Mouse (Mus musculus) limb, embryonic 12.5 days (tissue): ENCODE results near the gene Bud31. TPM values are rescaled to one million over a fixed set of nuclear protein-coding genes. Genes with fewer than 3 reads are reported as not detected.
A peak's percentile ranks its signal among the peaks of the same experiment; 100 is the strongest.

Experiments
- ATAC-seq: fragments of 200-750 bp; cut with Nextera tagmentation; 2 replicates; pipeline ENCODE4 v1.8.0; 2017; ENCODE audit warnings: low read depth, moderate TSS enrichment; ENCODE audit not compliant: insufficient number of reproducible peaks, insufficient read depth, low FRiP score, low TSS enrichment
- H3K27ac ChIP-seq: fragments of 300-500 bp; sonication (generic); 2 replicates; pipeline ENCODE4 v1.5.1; 2016; ENCODE audit warnings: mild to moderate bottlenecking, moderate library complexity
- H3K27me3 ChIP-seq: fragments of 300-500 bp; sonication (generic); 2 replicates; pipeline ENCODE4 v1.6.1; 2016; ENCODE audit warnings: mild to moderate bottlenecking, moderate library complexity
- H3K36me3 ChIP-seq: fragments of 300-500 bp; sonication (generic); 2 replicates; pipeline ENCODE4 v1.6.1; 2016; ENCODE audit warnings: mild to moderate bottlenecking, moderate library complexity
- H3K4me1 ChIP-seq: fragments of 300-500 bp; sonication (generic); replicated peaks from 2 replicates; pipeline ENCODE4 v1.6.1; 2016
- H3K4me2 ChIP-seq: fragments of 300-500 bp; sonication (generic); 2 replicates; pipeline ENCODE4 v1.6.1; 2016; ENCODE audit warnings: mild to moderate bottlenecking, moderate library complexity
- H3K4me3 ChIP-seq: fragments of 300-500 bp; sonication (generic); replicated peaks from 2 replicates; pipeline ENCODE4 v1.5.1; 2016; ENCODE audit warnings: mild to moderate bottlenecking
- H3K9ac ChIP-seq: fragments of 300-500 bp; sonication (generic); replicated peaks from 2 replicates; pipeline ENCODE4 v1.6.1; 2016; ENCODE audit warnings: mild to moderate bottlenecking, moderate library complexity
- H3K9me3 ChIP-seq: fragments of 300-500 bp; sonication (generic); 2 replicates; pipeline ENCODE4 v1.6.1; 2016; ENCODE audit warnings: mild to moderate bottlenecking, moderate library complexity
- WGBS: fragments of 180-500 bp; shearing (Covaris S2); methylation state at CpG from one replicate; pipeline ENCODE4 v1.1.7; 2016; 5-methylcytosine and 5-hydroxymethylcytosine counted together
- polyA plus RNA-seq: library from polyadenylated mRNA; unstranded; fragments of >200 nt; fragmentation: Nextera tagmentation; extraction: Ambion mirVana; gene quantifications from 2 replicates; pipeline ENCODE4 v1.2.1, GENCODE M21; 2016

Bud31 gene
- polyA plus RNA-seq, 1 experiment from 2014 or later = 250 TPM

DNA sequence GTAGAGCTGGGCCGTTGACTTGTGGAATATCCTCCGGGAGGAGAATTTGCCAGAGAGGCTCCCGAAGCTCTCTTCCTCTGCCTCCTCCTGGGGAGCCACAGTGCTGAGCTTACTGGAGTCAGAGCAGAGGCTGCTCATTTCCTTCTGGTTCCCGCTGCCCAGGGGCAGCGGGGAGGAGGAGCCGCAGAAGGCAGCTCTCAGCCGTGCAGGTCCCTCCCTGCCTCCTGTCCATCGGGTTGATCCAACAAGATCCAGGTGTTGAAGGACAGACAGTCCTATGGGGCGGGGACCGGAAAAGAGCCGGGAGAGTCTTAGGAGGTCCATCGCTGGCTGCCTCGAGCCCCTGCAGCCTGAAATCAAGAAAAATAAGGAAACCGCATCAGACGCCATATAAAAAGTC is 25.0 kb downstream of the Bud31 start:
- Histone ChIP-seq H3K4me2 (no peak overlapping the region), H3K27ac (no peak overlapping the region), H3K4me3 (no peak overlapping the region), H3K4me1 (peaks cover 23% of the 10 kb centered on the region), H3K9me3 (no peaks in the 10 kb centered on the region), H3K36me3 (peaks cover 51% of the 10 kb centered on the region), H3K27me3 (no peaks in the 10 kb centered on the region), H3K9ac (0 out of 2 replicates have a peak overlapping the region, but pooled peaks have one; percentile 8)
- WGBS = 82% methylated on average over 15 of the region's 15 CpGs
- no peak for ATAC-seq

DNA sequence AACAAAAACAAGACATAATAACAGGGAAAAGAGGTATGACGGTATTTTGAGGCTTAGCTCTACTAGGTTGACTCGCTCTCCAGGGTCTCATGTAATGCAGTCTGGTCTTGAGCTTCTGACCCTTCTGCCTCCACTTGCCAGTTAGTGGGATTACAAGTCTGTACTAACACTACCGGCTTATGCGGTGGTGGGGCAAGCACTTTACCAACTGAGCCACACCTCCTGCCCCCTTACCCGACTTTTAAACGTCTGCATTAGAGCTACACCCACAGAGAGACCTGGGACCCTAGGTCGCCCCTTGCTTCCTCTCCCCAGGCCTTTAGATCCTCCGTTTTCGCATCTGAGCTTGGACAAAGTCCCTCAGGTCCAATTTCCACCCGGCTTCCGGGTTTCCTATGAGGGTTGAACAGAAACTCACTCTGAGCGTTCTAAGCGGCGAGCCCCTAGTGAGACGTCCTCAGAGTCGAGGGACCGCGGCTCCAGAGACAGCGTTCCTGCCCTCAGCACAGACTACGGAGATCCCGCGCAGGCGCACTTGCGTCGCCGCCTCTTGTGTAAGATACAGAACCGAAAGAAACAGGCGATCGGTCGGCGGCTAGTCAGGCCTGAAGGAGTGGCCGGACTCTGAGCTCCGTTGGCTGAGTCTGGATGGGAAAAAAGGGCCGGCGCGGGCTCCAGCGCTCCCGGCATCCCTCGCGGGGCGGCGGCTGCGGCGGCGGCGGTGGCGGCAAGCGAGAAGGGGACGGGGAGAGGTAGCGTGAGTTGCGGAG is 26.6 kb downstream of the Bud31 start, which contains the start of the genes Ptcd1 and Cpsf4:
Gene Ptcd1 (minus strand): TSS at position 573 of the 770 bp plus-strand sequence.
Gene Cpsf4 (plus strand): TSS at position 678 of the 770 bp plus-strand sequence.
- Histone ChIP-seq H3K4me1 (peaks cover 23% of the 10 kb centered on the region), H3K4me3 (peak within 1 kb of the TSS; percentile 95), H3K9ac (peak within 1 kb of the TSS; percentile 92), H3K9me3 (no peaks in the 10 kb centered on the region), H3K27me3 (no peaks in the 10 kb centered on the region), H3K4me2 (peak within 1 kb of the TSS; percentile 91), H3K27ac (peak within 1 kb of the TSS; percentile 86), H3K36me3 (peaks cover 51% of the 10 kb centered on the region)
- WGBS = under 1% methylated on average over 51 of the region's 51 CpGs
- ATAC-seq = peak; percentile 94

DNA sequence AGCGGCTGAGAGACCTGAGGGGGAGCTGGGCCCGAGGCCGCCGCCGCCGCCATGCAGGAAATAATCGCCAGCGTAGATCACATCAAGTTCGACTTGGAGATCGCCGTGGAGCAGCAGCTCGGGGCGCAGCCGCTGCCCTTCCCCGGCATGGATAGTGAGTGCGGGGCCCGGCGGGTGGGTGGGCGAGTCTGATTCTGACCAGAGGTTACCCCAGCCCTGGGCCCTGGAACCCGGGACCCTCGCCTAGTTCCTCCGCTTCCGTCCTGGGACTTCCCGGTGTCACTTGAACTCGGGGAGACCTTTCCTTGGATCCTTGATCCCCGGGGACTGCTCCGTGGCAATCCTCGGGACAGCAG is 27.1 kb downstream of the Bud31 start:
- peaks cover 23% of the 10 kb centered on the region for H3K4me1 ChIP-seq
- H3K27me3 ChIP-seq = no peaks in the 10 kb centered on the region
- peak overlapping the region; percentile 86 for H3K27ac ChIP-seq
- no peaks in the 10 kb centered on the region for H3K9me3 ChIP-seq
- peak overlapping the region; percentile 95 for H3K4me3 ChIP-seq
- peaks cover 52% of the 10 kb centered on the region for H3K36me3 ChIP-seq
- 1% methylated on average over 28 of the region's 28 CpGs for WGBS
- H3K9ac ChIP-seq = peak overlapping the region; percentile 92
- ATAC-seq = peak; percentile 60
- peak overlapping the region; percentile 91 for H3K4me2 ChIP-seq

DNA sequence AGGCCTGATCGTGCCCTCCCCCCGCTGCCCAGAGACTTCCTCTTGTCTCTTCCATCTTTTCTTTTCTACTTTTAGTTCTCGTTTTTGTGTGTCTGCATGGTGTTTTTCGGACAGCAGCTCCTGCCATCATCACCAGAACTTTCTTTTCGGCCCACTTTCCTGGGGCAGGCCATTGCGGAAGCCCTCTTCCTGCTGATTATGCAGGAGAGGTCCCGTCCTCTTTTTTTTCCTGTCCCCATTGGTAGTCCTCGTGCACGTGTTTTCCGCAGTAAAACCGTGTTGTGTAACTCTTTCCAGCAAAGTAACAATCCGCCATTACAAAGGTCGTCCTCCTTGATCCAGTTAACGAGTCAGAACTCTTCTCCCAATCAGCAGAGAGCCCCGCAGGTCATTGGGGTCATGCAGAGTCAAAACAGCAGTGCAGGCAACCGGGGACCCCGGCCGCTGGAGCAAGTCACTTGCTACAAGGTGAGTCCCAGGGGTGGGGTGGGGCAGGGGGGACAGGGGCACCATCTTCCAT is 38.4 kb downstream of the Bud31 start:
- Histone ChIP-seq H3K36me3 (peaks cover 100% of the 10 kb centered on the region), H3K4me3 (no peak overlapping the region), H3K27ac (no peak overlapping the region), H3K4me1 (no peaks in the 10 kb centered on the region), H3K27me3 (no peaks in the 10 kb centered on the region), H3K9me3 (no peaks in the 10 kb centered on the region), H3K9ac (no peak overlapping the region), H3K4me2 (no peak overlapping the region)
- 83% methylated on average over 18 of the region's 18 CpGs for WGBS
- no peak for ATAC-seq

DNA sequence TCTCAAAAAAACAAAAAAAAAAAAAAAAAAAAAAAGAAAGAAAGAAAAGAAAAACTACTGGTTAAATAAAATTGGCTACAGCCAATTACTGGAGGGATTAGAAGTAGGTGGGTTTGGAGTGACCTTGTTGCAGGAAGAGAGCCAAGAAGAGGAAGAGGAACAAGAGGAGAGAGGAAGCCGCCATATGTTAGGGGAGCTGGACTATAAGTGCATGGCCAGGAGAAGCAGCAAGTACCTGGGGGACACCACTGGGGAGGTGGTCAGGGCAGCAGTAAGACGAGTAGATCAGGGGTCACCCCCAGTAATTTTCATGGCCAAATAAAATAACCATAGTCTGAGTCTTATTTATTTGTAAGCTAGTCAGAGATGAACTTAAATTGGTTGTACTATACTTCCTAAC is 45.1 kb downstream of the Bud31 start:
- ATAC-seq = no peak
- Histone ChIP-seq H3K9me3 (no peaks in the 10 kb centered on the region), H3K4me2 (no peak overlapping the region), H3K36me3 (peaks cover 86% of the 10 kb centered on the region), H3K27ac (no peak overlapping the region), H3K4me1 (peaks cover 9% of the 10 kb centered on the region), H3K9ac (no peak overlapping the region), H3K4me3 (no peak overlapping the region), H3K27me3 (no peaks in the 10 kb centered on the region)
- 94% methylated on average over 2 of the region's 2 CpGs for WGBS

DNA sequence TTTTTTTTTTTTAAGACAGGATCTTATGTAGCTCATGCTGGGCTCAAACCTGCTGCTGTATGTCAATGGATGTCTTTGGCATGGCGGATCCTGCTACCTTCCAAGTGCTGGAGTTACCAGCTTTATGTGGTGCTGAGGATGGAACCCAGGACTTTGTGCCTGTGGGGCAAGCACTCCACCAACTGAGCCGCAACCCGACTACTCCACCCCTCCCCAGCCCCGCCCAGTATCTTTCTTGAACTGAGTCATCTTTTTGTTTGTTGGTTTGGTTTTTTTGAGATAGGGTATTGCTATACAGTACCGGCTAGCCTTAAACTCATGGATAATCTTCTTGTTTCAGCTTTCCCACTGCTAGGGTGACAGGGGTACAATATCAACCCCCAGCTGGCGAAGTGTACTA is 49.3 kb downstream of the Bud31 start:
- Histone ChIP-seq H3K9ac (no peak overlapping the region), H3K27me3 (no peaks in the 10 kb centered on the region), H3K4me1 (peaks cover 19% of the 10 kb centered on the region), H3K4me3 (no peak overlapping the region), H3K4me2 (peak overlapping the region; percentile 82; the same call in 1 of the 2 replicates), H3K27ac (no peak overlapping the region), H3K36me3 (peaks cover 53% of the 10 kb centered on the region), H3K9me3 (no peaks in the 10 kb centered on the region)
- 94% methylated on average over 6 of the region's 6 CpGs for WGBS
- ATAC-seq = no peak

DNA sequence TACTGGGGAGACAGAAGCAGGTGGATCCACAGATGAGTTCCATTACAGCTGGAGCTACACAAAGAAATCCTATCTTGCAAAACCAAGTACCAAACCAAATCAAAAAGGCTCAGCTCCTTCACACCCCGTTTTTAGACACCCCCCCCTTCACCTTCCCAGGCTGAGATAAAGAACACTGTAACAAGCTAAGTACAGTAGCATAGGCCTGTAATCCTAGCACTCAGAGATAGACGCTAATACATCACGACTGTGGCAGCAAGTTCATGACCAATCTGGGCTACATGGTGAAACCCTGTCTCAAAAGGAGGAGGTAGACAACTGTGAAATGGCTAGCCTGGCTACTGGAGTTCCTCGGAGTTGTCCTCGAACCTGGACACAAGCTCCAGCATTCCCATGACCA is 50.2 kb downstream of the Bud31 start:
- no peak overlapping the region for H3K27ac ChIP-seq

DNA sequence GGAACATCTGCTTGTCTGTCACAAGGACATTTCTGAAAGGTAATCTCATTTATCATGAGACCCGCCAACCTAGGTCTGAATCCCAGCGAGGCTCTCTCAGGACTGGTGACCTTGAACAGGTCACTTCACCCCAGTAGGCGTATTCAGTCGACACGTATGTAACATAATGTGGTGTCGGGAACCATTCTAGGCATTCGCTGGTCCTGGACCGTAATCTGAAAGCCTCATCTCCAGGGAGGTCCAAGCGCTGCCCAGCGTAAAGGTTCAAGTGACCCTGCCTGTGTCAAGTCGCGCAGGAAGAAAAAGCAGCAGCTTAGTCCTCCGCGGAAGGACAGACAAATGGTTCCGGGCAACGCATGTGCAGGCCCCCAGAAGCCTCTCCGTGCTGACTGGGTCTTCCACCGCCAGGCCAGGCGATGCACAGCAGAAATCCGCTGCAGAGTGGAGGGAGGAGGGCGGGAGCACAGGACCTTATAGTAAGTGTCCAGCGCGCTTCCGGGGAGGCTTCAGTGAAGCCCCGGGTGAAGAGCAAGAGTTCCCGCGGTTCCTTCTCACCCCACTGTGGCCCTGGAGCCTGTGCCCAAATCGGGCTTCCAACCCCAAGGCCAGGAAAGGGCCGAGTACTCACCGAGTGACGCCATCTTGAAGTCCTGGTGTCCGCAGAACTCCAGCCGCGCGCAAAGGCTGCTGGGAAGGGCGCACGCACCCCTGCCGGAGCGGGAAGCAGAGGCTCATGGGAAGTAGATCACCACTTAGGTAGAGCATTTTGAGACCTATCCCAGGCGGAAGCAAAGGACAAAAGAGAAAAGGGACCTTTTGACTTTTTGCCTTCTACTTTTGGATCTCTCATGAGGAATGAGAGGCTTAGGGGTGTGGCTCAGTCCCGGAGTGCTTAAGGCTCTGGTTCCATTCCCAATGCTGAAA is 51.0 kb downstream of the Bud31 start:
- ATAC-seq = peak; percentile 76
- 2% methylated on average over 41 of the region's 41 CpGs for WGBS
- Histone ChIP-seq H3K9ac (peak overlapping the region; percentile 94), H3K4me2 (peak overlapping the region; percentile 82), H3K27ac (peak overlapping the region; percentile 86), H3K9me3 (no peaks in the 10 kb centered on the region), H3K27me3 (no peaks in the 10 kb centered on the region), H3K4me1 (peaks cover 19% of the 10 kb centered on the region), H3K4me3 (peak overlapping the region; percentile 81), H3K36me3 (peaks cover 53% of the 10 kb centered on the region)

More for the DNA sequence above, 50.2 kb downstream of the Bud31 start:
- peak overlapping the region; percentile 81 for H3K4me3 ChIP-seq
- ATAC-seq = no peak
- H3K9me3 ChIP-seq = no peaks in the 10 kb centered on the region
- peak overlapping the region; percentile 82 for H3K4me2 ChIP-seq
- H3K4me1 ChIP-seq = peaks cover 19% of the 10 kb centered on the region
- H3K36me3 ChIP-seq = peaks cover 53% of the 10 kb centered on the region
- peak overlapping the region; percentile 94 for H3K9ac ChIP-seq
- 53% methylated on average over 5 of the region's 5 CpGs for WGBS
- H3K27me3 ChIP-seq = no peaks in the 10 kb centered on the region

DNA sequence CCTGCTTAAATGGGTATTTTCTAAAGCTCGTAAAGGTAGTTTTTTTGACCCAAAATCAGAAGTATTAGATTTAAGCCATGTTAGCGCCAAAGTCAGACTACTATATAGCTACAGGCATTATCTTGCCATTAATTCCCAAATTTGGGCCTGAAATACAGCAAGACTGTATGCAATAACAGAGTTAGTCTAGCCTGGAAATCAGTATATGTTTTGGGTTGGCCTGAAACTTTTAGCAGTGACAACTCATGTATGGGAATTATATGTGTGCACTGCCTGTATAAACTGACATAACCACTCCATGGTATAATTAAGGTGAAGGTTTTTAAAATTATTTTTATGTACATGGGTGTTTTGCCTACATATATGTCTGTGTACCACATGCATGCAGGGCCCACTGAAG is 51.8 kb downstream of the Bud31 start, which contains the start of gene Atp5j2:
Gene Atp5j2 (minus strand): TSS at position 101 of the 400 bp plus-strand sequence.
- peak within 1 kb of the TSS; percentile 94 for H3K9ac ChIP-seq
- no peaks in the 10 kb centered on the region for H3K9me3 ChIP-seq
- H3K4me2 ChIP-seq = peak within 1 kb of the TSS; percentile 82
- peaks cover 19% of the 10 kb centered on the region for H3K4me1 ChIP-seq
- H3K27me3 ChIP-seq = no peaks in the 10 kb centered on the region
- ATAC-seq = no peak
- 89% methylated on average over 2 of the region's 2 CpGs for WGBS
- H3K36me3 ChIP-seq = peaks cover 52% of the 10 kb centered on the region
- peak within 1 kb of the TSS; percentile 81 for H3K4me3 ChIP-seq
- peak within 1 kb of the TSS; percentile 86 for H3K27ac ChIP-seq
